Mouse (Mus musculus): ENCODE results near the gene Auts2. TPM values are rescaled to one million over a fixed set of nuclear protein-coding genes. Genes with fewer than 3 reads are reported as not detected.

Auts2 gene
- total and polyA plus RNA-seq, 3 experiments: not detected

GRCm38 (mm10) chr5:132270896-132271295 lies 272.2 kb downstream of the Auts2 start:
- DNase-seq (ENCODE audit: extremely low read depth): no peak
- Histone ChIP-seq H3K79me2 (replicated peaks; ENCODE audit: control insufficient read depth, extremely low read depth, insufficient read depth, poor library complexity, severe bottlenecking) (no peaks in the 10 kb centered on the region), H3K4me1 (ENCODE audit: control insufficient read depth in 1 of 2, insufficient read depth in 2 of 2) (no peaks in the 10 kb centered on the region), H3K27me3 (replicated peaks) (no peaks in the 10 kb centered on the region), H3K27ac (ENCODE audit: insufficient read depth, low read depth) (no peak overlapping the region), H3K4me2 (ENCODE audit: insufficient read depth, low read depth, poor library complexity, severe bottlenecking) (no peak overlapping the region), H3K4me3 (replicated peaks in 1 of 3; ENCODE audit: low read depth in 2 of 3, low read length in 2 of 3, poor library complexity in 1 of 3) (no peak overlapping the region), H3K36me3 (replicated peaks in 1 of 2; ENCODE audit: control insufficient read depth in 1 of 2, insufficient read depth in 1 of 2, low read length in 1 of 2) (no peaks in the 10 kb centered on the region), H3K9ac (ENCODE audit: insufficient read depth, low read depth) (no peak overlapping the region), H3K9me3 (replicated peaks; ENCODE audit: low read length) (peaks cover 68% of the 10 kb centered on the region)
- dilution Hi-C loops (cut with MboI; ENCODE audit: extremely low pct_ligation_motif_present, extremely low pct_unique_long_range_greater_than_20kb, low sequenced_read_pairs): no loop called here
- in situ Hi-C loops (cut with MboI; ENCODE audit: low pct_ligation_motif_present, low pct_unique_long_range_greater_than_20kb, low sequenced_read_pairs): no loop called here
- TF ChIP-seq RCOR1 (conservative IDR thresholded peaks at IDR 0.05; ENCODE audit: low read depth, low read length) (no peak), EP300 (IDR thresholded peaks at IDR 0.05; ENCODE audit: low read length) (no peak), KAT2A (IDR thresholded peaks at IDR 0.05; ENCODE audit: insufficient replicate concordance, low read length) (no peak), JUND (conservative IDR thresholded peaks at IDR 0.05; ENCODE audit: low read depth, low read length) (no peak), NRF1 (IDR thresholded peaks at IDR 0.05; ENCODE audit: low read depth, low read length) (no peak), MYC (IDR thresholded peaks at IDR 0.05; ENCODE audit: low read depth, low read length) (no peak), HCFC1 (IDR thresholded peaks at IDR 0.05; ENCODE audit: low read depth, low read length) (no peak), ZNF384 (IDR thresholded peaks at IDR 0.05; ENCODE audit: low read depth, low read length) (no peak), ZMIZ1 (IDR thresholded peaks at IDR 0.05; ENCODE audit: low read depth, low read length) (no peak)

GRCm38 (mm10) chr5:132270074-132270473 lies 273.1 kb downstream of the Auts2 start:
- dilution Hi-C loops (cut with MboI; ENCODE audit: extremely low pct_ligation_motif_present, extremely low pct_unique_long_range_greater_than_20kb, low sequenced_read_pairs): no loop called here
- in situ Hi-C loops (cut with MboI; ENCODE audit: low pct_ligation_motif_present, low pct_unique_long_range_greater_than_20kb, low sequenced_read_pairs): no loop called here
- no peaks in the 10 kb centered on the region for H3K27me3 ChIP-seq (replicated peaks)
- H3K4me1 ChIP-seq (ENCODE audit: control insufficient read depth in 1 of 2, insufficient read depth in 2 of 2): no peaks in the 10 kb centered on the region
- no peak overlapping the region for H3K4me2 ChIP-seq (ENCODE audit: insufficient read depth, low read depth, poor library complexity, severe bottlenecking)
- no peak overlapping the region for H3K4me3 ChIP-seq (replicated peaks in 1 of 3; ENCODE audit: low read depth in 2 of 3, low read length in 2 of 3, poor library complexity in 1 of 3)
- TF ChIP-seq POLR2A (IDR thresholded peaks at IDR 0.05; ENCODE audit: low read depth, low read length) (no peak), JUND (conservative IDR thresholded peaks at IDR 0.05; ENCODE audit: low read depth, low read length) (no peak), ZNF384 (IDR thresholded peaks at IDR 0.05; ENCODE audit: low read depth, low read length) (no peak)
- H3K9me3 ChIP-seq (replicated peaks; ENCODE audit: low read length): peaks cover 68% of the 10 kb centered on the region
- H3K9ac ChIP-seq (ENCODE audit: insufficient read depth, low read depth): no peak overlapping the region
- H3K79me2 ChIP-seq (replicated peaks; ENCODE audit: control insufficient read depth, extremely low read depth, insufficient read depth, poor library complexity, severe bottlenecking): no peaks in the 10 kb centered on the region
- H3K27ac ChIP-seq (ENCODE audit: insufficient read depth, low read depth): no peak overlapping the region
- DNase-seq (ENCODE audit: extremely low read depth): no peak
- no peaks in the 10 kb centered on the region for H3K36me3 ChIP-seq (replicated peaks in 1 of 2; ENCODE audit: control insufficient read depth in 1 of 2, insufficient read depth in 1 of 2, low read length in 1 of 2)

DNA sequence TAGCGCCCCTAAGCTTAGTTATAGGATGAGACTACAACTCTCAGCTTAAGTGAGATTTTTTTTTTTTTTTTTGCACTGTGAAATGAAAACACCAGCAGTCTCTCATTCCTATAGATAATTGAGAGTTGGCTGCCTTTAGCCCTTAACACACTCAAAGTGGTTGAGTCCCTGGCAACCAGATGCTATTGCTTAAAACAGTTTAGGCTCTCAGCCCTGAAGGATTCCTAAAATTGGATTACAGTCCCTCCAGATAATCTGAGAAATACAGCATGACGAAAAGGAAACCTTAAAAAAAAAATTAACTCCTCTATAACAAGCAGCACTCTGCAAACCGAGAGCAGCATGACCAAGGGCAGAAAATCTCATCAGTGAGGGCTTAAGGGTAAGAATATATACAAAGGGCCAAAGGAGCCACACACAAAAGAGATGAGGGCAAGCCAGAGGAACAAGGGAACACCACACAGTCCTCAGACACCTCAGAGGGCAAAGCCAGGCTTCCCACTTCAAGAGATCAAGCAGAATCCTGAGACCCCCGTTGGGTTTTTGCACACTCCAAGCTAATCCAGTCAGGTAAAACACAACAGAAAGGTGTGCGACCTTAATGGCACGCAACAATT lies 274.7 kb downstream of the Auts2 start:
- no peaks in the 10 kb centered on the region for H3K27me3 ChIP-seq (replicated peaks)
- dilution Hi-C loops (cut with MboI; ENCODE audit: extremely low pct_ligation_motif_present, extremely low pct_unique_long_range_greater_than_20kb, low sequenced_read_pairs): no loop called here
- in situ Hi-C loops (cut with MboI; ENCODE audit: low pct_ligation_motif_present, low pct_unique_long_range_greater_than_20kb, low sequenced_read_pairs): no loop called here

More for the DNA sequence above, 274.7 kb downstream of the Auts2 start:
- peaks cover 68% of the 10 kb centered on the region for H3K9me3 ChIP-seq (replicated peaks; ENCODE audit: low read length)
- no peak overlapping the region for H3K27ac ChIP-seq (ENCODE audit: insufficient read depth, low read depth)
- TF ChIP-seq USF1 (IDR thresholded peaks at IDR 0.05; ENCODE audit: low read depth, low read length) (no peak), NRF1 (IDR thresholded peaks at IDR 0.05; ENCODE audit: low read depth, low read length) (no peak), TCF12 (IDR thresholded peaks at IDR 0.05; ENCODE audit: low read depth, low read length) (no peak), KAT2A (IDR thresholded peaks at IDR 0.05; ENCODE audit: insufficient replicate concordance, low read length) (no peak), ELF1 (IDR thresholded peaks at IDR 0.05; ENCODE audit: low read depth, low read length) (no peak), GABPA (IDR thresholded peaks at IDR 0.05; ENCODE audit: insufficient replicate concordance, low read depth, low read length) (no peak), JUND (conservative IDR thresholded peaks at IDR 0.05; ENCODE audit: low read depth, low read length) (no peak)
- H3K4me2 ChIP-seq (ENCODE audit: insufficient read depth, low read depth, poor library complexity, severe bottlenecking): no peak overlapping the region
- H3K9ac ChIP-seq (ENCODE audit: insufficient read depth, low read depth): no peak overlapping the region
- no peaks in the 10 kb centered on the region for H3K36me3 ChIP-seq (replicated peaks in 1 of 2; ENCODE audit: control insufficient read depth in 1 of 2, insufficient read depth in 1 of 2, low read length in 1 of 2)
- H3K79me2 ChIP-seq (replicated peaks; ENCODE audit: control insufficient read depth, extremely low read depth, insufficient read depth, poor library complexity, severe bottlenecking): no peaks in the 10 kb centered on the region
- H3K4me3 ChIP-seq (replicated peaks in 1 of 3; ENCODE audit: low read depth in 2 of 3, low read length in 2 of 3, poor library complexity in 1 of 3): no peak overlapping the region
- no peaks in the 10 kb centered on the region for H3K4me1 ChIP-seq (ENCODE audit: control insufficient read depth in 1 of 2, insufficient read depth in 2 of 2)
- DNase-seq (ENCODE audit: extremely low read depth): no peak

Data from CH12.LX (cell line).